Mouse (Mus musculus): ENCODE data around the gene E130308A19Rik.

DNA sequence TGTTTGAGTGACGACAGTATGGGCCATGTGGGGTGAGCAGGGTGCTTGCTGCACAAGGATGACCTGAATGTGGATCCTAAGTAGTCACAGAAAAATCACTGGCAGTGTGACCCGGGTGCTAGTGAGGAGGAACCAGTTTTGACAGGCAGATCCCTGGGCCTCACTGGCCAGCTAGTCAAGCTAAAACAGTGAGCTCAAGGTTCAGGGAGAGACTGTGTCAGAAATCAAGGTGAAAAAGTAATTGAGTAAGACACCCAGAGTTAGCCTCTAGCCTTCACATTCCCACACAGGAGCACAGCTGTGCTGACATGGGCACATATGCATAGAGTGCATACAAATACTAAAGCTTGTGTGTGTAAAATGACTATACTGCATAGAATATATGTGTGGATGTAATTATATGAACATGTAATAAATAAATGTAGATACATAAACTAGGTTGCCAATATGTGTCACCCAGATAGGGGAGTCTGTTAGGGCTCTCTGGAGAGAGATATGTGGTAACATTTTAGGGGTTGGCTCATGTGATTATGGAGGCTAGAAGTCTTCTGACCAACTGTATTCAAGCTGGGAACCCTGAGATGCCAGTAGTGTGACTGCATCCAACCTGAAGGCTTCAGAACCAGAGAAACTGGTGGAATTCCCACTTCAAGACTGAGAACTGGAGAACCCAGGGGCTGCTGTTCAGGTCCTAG, 47.6 kb downstream of the E130308A19Rik start:
- TF ChIP-seq EP300 (IDR thresholded peaks at IDR 0.05; ENCODE audit: low read depth): no peak
- TF ChIP-seq CTCF (IDR thresholded peaks at IDR 0.05; ENCODE audit: low read depth): no peak

Data from heart, postnatal 0 days (tissue).